Mouse (Mus musculus): ENCODE measurements at regions not wholly inside any gene's neighbourhood (a gene's known extent, or its start where the extent isn't known, plus 50 kb on each side); places are given as distances from the start of the nearest gene placed in this dataset.
"Not testable (repeated sequence)": the region's sequence is repeated elsewhere in the genome, so short reads cannot be mapped to it uniquely, and the experiment has no call there.

DNA sequence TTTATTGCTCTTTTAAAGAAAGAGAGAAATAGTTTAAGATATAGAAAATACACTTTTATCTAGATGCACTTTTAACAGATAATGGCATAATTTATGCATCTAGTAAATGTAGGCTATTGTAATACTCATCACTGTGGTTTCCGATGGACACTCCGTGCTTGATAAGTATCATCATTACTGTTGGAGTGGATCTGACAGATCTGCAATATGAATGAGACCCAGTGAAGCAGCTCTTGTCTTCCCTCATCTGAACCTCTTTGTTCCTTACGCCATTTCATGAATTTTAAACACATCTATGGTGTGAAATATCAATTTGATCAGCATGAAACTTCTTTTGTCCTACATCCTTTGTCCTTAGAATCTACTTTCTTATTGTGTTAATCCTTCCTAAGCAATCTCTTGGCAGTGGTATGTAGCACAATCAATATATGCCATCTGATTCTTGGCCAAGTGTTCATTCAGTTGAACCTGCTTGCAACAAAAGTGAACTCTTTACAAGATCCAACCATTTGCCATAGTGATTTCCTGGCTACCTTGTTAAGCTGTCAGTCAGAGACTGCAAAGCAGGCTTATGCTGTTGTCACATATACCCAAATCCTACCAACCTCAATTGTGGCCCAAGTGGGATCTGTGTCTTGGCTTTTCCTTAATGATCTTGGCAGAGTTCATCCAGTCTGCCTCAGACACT lies 452.0 kb upstream of the Dab2 start:
- DNase-seq (ENCODE audit: low spot score in 2 of 2) = no peak

DNA sequence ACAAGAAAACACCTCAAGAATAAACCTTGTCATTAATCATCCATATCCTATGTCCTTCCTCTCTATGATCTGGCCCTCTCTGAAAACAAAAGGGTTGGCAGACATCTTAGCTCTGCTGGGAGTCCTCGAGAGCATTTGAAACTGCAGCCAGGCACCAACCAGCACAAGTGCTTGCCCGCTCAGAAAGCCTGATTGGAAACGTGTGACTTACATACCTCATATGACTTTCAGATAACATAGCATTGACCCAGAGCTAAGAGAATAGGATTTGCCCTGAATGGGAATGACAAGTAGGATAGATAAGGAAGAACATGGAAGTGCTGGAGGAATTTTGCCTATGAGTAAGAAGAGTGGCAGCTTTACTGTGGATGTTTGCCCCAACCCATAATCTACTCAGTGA lies 447.1 kb upstream of the Dab2 start:
- DNase-seq (ENCODE audit: low spot score in 2 of 2) = no peak

DNA sequence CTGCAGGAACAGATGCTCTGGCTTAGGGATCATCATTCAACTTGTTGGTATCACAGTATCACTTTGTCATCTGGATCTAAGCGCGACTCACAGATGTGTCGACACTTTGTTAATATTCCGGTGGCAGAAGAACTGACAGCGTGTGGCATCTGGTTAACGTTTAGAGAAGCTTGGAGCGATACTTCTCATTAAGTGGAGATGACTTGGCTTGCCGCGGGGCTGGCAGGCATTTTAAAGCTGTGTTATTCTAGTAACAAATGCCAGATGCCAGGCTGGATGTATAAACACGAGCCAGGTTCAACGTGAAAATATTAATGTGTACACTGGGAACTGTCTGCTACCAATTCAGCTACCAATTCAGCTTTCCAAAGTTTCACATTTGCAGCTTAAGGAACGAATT lies 430.3 kb upstream of the Dab2 start:
- DNase-seq (ENCODE audit: low spot score in 2 of 2) = no peak

DNA sequence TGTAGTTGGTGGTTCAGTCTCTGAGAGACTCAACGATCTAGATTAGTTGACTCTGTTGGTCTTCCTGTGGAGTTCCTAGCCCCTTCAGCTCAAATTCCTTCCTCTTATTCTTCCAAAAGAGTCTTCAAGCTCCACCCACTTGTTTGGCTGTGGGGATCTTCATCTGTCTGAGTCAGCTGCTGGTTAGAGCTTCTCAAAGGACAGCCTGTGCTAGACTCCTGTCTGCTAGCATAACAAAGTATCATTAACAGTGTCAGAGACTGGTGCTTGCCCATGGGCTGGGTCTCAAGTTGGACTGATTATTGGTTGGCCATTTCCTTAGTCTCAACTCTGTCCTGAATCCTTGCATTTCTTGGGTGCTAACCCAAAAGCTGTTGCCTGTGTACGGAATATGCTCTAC lies 429.7 kb upstream of the Dab2 start:
- DNase-seq (ENCODE audit: low spot score in 2 of 2) = no peak

DNA sequence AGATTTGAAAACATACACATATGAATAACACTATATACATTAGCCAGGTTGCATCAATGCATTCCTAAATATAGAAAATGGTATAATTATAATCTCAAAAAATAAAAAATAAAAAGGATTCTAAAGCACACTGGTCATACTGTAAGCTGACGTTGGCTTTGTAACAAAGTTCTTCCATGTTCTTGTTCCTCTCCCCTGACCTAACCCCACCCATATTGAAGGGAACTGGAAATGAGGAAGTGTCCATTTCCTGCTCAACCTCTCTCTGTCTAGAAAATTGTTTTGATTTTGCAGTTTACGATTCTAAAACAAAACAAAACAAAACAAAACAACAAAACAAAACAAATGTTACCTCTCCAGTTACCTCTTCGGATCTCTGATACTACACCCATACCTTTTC lies 427.5 kb upstream of the Dab2 start:
- DNase-seq (ENCODE audit: low spot score in 2 of 2) = no peak

DNA sequence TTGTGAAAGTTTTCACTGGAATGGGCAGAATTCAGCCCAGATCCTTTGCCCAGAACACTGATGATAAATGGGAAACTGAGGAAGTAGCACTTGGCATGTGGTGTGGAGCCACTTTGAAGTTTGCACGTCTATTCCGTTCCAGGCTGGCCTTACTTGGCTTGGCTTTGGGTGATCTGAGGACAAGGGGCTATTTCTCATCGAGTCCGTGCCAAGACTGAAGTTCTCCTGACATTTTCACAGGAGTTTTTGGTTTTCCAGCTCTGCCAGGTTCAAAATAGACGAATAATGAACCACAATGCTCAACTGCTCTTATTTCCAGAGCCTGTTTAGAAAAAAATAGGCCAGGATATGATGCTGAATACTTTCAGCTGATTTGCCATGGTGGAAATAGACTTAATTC lies 421.8 kb upstream of the Dab2 start:
- DNase-seq (ENCODE audit: low spot score in 2 of 2) = no peak

DNA sequence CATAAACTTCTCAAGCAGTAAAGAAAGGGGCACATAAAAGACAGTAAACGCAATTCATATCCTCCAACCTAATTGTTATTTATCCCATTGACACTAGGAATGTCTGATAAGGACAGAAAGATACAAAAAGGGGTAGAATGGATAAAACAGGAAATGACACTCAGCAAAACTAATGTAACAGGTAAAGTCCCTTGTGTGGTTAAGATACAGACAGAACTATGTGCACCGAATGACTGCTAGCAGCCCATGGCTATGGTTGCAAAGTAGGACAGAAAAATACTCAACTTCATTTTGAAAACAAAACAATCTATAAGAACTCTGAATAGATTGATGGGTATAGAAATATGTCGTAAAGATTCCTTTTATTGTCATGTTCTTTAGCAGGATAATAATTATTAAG lies 408.4 kb upstream of the Dab2 start:
- DNase-seq (ENCODE audit: low spot score in 2 of 2) = no peak

DNA sequence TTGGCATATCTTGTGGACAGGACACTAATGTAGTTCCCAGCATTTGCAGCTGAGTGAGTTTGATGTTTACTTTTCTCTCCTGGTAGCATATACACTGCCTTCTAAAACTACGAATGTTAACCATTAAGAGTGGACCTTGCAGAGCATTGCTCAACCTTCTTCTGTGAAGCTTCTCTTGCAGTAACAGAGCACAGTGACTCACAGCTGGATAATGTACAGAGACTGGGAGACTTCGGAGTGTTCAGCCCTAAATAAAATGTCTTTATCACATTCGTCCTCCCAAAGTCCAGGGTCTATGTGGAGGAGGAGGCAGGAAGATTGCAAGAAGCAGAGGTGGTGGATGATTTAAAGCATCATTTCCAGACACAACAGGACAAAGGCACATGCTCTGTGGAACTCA lies 407.6 kb upstream of the Dab2 start:
- DNase-seq (ENCODE audit: low spot score in 2 of 2) = no peak

DNA sequence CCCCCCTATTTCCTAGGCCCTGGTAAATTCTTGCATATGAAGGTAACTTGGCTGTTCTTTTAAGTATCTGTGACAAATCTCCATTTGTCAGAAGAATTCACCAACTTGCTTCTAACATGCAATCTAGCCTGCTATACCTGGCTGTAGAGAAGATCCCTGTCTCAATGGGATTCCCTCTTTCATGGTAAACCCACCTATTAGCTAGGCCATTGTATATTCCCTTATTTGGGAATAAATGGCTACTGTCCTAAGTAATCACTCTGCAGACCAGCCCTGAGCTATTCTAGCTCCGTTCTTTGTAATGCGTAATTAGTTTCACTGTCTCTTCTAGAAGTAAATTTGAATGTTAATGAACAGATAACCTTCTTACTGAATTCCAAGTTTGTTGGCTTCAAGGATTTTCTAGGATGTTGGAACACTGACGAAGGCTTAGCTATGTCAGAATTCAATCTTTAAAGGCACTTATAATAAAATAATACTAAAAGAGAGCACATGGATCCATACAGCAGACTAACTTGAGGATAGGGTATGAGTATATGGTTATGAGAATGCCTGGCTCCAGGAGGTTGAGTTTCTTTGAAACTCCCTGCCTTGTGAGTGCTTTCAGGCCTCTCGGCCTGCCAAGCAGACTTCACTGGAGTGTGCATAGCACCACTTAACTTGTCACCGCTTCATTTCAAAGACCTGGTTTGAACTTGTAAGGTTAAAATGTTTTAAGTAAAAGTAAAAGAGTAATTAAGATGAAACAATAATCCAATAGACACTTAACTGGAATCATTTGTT lies 403.7 kb upstream of the Dab2 start:
- not testable (repeated sequence) for DNase-seq (ENCODE audit: low spot score in 2 of 2)

DNA sequence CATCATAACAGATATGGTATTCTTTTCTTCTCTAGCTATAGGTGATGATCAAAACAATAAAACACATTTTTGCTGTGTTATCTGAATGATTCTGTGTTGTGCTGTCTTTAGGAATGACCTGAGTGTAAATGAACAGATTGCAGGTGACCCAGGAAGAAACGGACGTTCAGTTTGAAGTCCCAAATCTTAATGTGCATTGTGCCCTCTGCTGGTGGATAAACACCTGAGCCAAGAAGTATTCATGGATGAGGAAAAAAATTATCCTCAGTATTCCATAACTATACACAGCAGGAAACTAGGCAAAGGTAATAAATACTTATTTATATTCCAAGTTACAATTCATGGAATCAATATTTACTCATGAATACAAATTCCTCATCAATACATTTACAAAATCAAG lies 384.3 kb upstream of the Dab2 start:
- DNase-seq (ENCODE audit: low spot score in 2 of 2) = no peak

DNA sequence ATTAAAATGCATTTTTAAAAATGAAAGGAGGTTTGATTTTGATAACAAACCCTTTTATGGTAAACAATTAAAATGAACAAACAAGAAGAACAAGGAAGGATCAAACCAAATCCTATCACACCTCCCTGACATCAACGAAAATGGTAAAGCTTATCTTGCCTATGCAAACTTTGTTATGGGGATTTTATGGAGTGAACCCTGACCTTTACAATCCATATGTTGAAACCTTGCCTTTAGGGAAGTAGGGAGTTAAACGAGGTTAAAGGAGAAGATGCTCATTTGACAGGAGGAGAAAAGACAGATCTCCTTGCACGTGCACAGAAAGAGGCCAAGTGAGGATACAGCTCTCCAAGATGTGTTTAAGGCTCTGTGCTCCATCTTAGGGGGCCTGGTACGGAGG lies 379.5 kb upstream of the Dab2 start:
- DNase-seq (ENCODE audit: low spot score in 2 of 2) = no peak

DNA sequence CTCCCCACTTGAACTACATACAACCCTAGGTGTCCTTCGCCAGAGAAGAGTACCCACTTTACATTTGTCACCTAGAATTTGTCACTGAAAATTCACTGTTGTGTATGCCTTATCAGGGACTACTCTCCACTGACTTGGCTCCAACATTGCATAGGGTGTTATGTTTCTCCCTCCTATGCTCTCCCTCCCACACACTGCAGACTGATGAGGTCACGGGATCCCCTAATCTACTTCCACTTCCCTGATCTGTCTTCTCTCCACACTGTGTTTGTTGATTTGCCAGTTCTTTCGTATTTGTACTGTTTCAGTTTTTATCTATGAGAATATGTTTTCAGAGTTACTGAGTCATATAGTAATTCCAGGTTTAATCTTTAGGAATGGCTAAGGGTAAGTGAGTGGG lies 371.8 kb upstream of the Dab2 start:
- no peak for DNase-seq (ENCODE audit: low spot score in 2 of 2)

DNA sequence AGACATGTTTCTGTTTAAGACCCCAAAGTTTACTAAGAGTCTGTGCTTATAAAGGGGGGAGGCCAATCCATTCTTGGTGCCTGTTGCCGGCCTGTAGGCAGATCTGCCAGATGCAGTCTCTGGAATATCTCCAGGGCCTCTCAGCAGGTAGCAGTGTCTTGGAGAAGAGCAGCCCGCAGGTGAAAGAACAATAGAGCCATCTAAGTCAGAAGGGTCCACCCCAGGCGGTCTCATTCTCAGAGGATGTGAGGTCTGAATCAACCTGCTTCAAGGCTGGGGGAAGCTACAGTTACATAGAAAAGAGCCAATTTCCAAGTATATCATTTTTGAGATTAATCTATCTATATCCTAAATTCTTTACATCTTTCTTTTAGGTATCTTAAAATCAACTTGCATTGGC lies 366.0 kb upstream of the Dab2 start:
- no peak for DNase-seq (ENCODE audit: low spot score in 2 of 2)

DNA sequence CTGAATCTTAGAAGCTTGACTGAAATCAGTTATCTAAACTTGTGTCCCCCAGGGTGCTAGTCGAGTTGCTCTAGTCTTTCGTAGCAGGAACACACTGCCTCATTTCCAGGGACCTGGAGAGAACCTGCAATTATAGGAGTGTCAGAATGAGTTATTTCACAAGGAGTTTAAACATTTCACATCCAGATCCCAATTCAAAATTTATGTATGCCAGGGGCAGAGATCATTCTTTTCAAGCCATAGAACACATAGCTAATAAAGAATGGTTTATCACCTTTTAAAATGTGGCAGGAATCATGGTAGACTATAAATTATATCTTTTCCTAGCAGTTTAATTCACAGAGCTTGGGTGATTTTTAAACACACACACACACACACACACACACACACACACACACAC lies 358.6 kb upstream of the Dab2 start:
- DNase-seq (ENCODE audit: low spot score in 2 of 2) = no peak

DNA sequence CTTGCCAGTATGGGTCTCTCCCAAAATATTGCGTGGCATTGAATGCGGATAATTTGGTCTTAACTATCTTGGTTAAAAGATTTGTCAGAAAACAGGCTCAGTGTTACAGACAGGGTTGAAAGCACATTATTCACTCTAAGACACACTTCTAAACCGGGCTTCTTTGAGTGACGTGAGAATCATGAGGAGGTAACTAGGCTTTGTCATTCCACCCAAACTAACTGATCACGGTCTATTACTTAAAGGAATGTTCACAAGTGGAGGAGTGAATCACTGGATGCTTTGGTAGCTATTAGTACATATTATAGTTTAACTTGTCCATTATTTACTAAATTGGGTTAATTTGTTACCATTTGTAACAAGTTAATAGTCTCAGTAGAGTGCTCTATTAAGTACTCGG lies 352.9 kb upstream of the Dab2 start:
- no peak for DNase-seq (ENCODE audit: low spot score in 2 of 2)

DNA sequence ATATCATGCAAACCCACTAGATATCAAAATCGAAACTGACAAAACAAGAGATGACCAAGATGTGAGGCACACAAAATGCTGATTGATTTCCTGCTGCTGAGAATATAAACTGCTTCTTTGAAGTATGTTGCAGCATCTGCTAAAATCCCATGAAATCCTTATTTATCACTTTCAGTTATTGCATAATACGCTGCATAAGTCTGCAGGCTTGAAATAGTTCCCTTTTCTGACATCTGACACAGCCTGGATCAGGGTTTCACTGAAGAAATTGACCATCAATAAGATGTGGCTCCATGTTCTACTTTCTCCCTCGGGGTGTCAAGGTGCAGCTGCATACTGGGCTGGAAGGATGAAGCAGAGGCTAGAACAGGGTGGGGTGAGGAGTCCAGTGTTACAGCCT lies 348.7 kb upstream of the Dab2 start:
- DNase-seq (ENCODE audit: low spot score in 2 of 2) = no peak

DNA sequence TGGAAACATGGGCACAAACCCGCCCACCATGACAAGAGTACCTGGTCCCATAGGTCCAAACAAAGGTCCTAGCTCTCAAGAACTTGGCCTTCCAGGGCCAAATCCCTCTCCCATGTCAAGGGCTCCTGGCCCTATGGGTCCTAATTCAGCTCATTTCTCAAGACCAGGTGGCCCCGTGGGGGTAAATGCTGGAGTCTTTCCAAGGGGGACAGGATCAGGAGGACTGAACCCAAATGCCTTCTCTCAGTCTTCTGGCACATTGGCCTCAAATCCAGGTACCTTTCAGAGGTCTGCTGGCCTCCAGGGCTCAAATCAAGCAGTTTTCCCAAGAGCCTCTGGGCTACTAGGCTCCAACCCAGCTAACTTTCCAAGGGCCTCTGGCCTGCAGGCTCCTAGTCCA lies 347.9 kb upstream of the Dab2 start:
- DNase-seq (ENCODE audit: low spot score in 2 of 2) = not testable (repeated sequence)

DNA sequence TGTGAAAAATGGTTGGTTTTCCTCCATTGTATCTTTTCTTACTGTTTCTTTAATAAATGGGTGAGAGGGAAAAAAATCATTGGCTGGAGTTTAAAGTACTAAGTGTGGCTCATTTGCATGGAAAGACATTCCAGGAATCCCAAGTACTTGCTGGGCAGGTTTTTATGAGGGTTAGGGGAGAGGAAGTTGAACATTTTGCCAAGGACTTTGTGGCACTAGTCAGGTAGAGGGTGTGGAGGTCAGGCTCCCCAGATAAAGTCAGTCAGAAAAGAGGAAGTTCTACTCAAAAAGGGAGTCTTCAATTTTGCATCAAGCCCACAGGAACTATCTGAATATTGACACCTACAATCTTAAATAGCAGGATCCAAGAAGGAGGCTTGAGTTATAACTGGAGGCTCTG lies 346.5 kb upstream of the Dab2 start:
- DNase-seq (ENCODE audit: low spot score in 2 of 2) = no peak

DNA sequence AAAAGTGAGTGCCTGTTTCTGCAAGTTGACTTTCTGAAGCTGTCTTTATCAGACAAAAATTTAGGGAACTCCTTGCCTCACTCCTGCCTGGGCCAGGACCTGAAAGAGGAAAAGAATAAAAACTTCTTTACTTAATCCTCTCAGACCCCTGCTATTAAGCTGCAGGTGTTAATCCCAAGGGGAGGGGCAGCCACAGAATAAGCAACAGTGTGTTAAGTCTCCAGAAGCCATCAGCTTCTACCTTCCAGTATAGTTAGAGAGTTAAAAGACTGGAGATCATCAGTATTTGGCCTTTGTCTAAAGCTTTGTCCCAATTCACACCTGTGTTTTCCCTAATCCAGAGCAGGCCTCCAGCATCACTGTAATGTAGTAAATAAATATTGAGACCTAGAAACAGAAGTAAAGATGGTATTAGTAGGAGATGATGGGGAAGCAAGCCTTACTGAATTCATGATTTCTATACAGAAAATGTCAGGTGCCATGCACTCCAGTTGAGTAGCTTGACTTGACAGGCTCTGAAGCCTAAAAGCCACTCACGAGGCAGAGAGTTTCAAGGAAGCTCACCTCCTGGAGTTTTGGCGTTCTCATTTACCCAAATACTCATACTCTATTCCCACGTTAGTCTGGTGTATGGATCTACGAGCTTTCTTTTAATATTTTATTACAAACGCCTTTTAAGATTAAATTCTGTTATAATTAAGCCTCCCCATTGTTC lies 308.1 kb upstream of the Dab2 start:
- no peak for DNase-seq (ENCODE audit: low spot score in 2 of 2)

DNA sequence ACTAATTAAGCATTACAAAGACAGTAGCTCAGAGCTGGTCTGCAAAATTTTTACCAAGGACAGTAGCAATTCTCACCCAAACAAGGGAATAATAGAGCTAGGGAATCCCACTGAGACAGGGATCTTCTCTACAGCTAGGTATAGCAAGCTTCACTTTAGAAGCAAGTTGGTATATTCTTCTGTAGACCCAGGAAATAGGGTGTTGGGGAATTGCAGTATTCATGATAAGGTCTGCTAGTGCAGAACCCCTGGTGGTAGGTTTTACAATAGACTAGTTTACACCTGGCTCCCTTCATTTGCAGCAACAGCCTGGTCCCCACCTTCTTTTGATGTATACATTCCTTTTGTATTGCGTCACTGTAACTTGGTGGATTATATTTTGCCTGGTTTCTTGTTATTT lies 307.4 kb upstream of the Dab2 start:
- DNase-seq (ENCODE audit: low spot score in 2 of 2) = not testable (repeated sequence)

DNA sequence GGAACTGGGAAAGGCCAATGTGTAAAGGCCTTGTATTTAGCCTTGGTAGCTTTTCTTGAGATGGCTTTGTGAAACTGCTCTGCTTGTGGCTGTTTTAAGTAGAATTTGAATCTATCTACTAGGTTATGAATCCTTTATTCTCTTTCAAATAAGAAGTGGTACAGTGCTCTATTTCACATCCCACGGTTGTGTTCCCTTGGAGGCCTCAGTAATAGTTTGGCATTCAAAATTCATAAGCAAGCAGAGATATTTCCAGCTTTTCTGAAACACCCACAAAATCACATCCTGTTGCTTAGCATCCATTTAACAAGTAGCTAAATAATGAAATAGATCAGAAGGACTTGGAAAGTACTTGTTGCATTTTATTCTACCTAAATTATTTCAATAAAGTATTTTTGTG lies 298.8 kb upstream of the Dab2 start:
- no peak for DNase-seq (ENCODE audit: low spot score in 2 of 2)

DNA sequence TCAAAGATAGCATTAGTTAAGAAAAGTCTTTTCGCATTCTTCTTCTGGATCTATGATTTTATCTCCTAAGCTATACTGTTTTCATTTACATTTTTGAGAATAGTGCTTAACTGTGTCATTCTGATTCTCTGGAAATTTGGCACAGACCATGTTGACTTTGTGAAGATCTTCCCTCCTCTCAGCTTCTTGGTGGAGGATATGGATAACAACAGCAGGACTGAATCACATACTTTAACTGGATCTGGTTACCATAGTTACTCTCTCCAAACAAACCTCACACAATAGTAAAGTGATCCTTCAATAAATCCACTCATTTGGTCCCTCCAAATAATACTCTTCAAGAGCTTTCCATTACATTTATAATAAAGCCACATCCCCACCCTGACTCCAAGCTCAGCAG lies 298.2 kb upstream of the Dab2 start:
- no peak for DNase-seq (ENCODE audit: low spot score in 2 of 2)

DNA sequence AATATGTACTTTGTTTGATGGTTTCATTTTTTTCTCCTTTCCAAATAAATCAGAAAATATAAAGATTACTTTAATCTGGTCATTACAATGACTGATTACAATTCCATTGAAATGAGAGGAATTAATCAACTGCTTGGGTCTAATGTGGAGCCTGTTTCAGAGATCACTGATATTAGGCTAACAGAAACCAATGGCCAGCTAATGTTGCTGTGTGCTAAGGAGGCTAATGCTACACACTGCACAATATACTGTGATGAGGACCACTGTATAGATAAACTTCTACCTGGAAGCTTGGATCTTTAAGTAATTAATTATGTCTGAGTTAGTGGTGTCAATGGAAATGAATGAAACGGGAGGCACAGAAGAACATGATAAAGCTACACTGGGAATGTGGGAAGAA lies 284.6 kb upstream of the Dab2 start:
- no peak for DNase-seq (ENCODE audit: low spot score in 2 of 2)

Measured in adrenal gland, postnatal 4 days (tissue).